Mouse (Mus musculus): ENCODE results near the gene Nebl.

The Nebl gene

DNA sequence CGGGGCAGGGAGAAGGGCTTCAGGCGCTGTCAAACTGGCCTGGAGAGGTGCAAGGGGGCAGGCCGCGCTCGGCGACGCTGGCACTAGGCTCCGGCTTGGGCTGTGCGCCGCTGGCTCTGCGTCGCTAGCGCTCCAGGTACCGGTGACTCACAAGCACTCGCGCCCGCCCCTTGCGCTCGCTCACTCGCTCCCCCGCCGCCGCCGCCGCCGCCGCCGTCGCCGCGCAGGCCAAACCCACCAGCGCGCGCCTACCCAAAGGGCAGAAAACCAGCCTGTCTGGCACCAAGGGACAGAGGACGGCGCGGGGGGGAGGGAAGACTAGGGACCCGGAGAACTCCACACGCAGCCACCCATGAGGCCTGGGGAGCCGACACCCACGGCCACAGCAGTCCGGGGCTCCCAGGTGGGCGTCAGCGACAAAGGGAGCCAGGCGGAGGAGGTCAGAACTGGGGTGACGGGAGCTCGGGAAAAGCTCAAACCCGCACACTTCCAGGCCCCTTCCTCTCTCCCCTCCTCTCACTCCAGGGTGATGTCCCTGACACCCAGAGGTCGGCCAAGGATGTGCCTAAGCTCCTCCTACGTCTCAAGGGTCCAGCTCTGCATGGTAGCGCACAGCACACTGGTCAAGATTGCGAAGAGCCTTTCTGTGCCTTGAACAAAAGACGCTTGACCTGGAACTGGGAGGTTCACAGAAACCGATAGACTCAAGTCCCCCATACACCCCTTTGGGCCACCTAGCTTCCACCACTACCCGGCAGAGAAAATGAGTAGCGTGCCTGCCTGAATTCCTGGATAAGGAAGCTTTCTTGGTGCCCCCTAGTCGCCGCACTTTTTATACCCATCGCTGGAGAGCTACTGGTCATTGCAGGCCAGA, at the start of gene Nebl:
Nebl (minus strand) TSS at position 508 of the 874 bp plus-strand sequence.
- peak in 1 of 2 experiments; percentile 34 for DNase-seq

DNA sequence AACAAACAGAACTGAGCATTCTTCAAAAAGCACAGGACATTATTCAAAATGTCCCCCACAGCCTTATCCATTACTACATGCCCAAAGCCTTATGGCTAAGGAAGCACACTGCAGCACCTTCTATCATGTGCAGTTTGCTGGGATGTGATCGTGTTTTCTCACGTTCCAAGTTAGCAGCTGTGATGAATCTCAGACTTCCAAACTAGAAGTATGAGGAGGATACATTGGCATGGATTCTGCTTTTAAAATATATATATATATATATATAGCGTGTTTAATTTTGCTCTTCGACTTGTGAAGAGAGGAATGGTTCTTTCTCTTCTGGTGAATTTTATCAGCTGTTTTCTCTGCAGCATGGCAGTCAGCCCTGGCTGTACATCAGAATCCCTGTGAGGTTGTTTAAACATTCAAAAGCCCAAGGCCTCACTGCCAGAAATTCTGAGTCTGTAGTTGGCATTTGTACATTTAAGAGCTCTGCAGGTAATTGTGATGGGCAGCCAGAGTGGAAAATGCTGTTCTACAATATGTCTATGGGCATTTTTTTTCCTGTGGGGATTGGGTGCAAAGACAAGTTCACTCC, 39.1 kb upstream of the Nebl start:
- DNase-seq = no peak

DNA sequence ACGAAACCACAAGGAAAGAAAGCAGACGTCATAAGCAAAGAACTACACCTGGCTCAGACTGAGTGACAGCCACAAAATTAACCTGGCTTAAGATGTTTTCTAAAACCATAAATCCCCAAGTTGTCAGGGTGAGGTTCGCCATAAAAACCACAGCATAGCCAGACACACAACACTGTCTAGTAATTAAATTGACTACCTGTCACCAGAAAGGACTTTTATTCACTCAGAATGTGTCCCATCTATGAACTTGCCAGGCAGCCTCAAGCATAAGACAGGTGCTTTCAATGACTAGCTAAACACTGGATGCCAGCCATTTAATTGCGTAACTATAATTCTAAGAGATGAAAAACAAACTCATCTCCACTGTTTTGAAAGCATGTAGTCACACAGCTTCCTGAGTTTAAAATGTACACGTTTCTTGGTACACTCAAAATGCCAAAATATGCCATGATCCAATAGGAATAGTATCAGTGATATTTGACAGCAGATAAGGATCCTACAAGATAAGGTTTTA, 38.0 kb upstream of the Nebl start:
- no peak for DNase-seq

DNA sequence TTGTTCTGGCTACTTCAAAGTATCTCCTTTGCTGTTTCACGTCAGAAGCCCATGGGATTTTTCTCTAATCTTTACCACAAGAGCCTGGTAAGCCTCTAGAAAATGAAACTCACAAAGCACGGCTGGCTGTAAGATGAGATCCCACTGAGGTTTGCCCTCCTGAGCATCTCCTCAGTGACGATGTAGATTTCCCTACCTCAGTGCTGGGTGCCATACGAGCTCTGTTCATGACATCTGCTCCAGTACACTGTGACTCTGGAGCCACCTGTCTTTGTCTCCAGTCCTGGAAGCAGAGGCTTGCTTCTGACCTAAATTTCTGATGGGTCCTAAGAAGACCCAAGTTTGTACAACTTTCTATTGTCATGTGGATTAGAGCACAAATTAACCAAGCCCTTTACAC, 25.0 kb upstream of the Nebl start:
- no peak for DNase-seq

DNA sequence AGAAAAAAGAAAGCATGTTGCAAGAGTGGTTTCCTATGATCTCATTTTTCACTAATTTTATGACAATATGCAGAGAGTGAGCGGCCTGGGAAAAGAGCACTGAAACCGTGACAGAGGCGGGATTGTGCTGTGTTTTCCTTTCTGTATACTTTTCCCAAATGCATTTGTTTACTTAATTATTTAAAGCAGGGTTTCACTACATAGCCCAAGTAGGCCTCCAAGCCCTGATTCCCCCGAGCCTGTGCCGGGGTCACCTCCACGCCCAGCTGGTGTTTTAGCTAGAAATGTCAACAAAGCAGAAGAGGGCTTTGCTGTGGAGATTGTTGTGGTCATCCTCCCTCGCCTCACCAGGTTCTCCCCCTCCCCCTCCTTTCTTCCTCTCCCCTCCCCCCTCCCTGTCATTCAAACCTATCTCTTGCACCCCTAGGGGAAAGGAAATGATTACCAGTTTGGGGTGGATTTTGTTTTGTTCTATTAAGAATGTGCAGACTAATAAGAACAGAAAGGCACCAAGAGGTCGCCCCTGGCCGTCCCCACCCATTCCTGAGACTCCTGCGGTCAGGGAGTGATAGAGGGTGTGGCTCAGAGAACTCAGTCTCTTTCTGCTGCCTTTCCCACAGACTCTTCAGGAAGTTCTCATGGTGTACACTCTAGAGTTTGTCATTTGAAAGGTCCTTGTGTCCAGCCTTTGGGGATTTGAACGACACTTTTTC, 10.9 kb upstream of the Nebl start:
- peak; percentile 5 to 16 for DNase-seq

DNA sequence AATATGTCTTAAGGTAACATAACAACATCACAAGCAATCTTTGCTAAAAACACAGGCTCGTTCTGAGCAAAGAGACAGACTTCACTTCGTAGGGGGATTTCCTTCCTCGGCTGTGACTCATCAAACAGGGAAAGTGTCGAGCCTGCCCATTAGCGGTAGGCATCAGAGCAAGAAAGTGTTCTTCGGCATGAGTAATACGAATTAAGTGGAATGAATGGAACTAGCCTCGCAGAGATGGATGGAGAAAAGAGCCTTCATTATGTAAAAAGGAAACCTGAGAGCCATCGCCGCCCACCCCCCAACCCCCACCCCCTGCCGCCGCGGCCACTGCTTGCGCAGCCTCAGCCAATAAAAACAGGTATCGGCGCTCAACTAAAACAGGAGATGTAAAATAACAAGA, 10.3 kb upstream of the Nebl start:
- DNase-seq = no peak

DNA sequence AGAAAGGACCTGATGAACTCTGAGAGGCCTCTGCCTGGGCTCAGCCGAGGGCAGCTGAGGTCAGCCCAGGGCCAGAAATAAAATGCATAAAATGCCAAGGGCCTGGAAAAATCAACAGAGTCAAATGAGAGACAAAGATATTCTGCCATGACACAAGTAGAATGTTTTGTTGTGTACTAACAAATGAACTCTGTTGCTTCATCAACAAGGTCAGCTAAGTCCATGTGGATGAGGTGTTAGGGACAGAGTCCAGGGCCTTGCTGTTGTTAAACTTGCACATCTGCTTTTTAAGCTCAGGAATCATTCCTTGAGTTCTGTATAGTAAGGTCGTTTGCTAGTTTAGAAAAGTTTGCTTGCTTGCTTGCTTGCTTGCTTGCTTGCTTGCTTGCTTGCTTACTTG, 9.2 kb upstream of the Nebl start:
- no peak for DNase-seq

DNA sequence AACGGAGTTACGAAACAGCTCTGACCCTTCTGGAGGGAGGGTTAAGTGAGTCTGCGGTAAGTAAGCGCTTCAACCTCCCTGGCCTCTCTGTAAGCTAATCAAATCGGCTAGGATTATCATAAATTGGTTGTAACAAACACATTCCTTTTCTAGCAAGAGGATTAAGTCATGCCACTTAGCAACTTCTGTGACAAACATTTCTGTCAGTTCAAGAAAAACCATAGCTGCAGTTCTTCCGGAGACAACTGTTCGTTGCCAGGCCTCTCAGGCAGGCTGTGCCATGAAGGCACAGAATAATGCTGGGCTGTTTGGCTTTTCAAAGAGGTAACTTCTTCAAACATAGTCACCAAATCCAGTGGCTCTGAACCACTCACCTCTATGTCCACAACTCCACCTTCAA, 946 bp upstream of the Nebl start:
- no peak for DNase-seq

DNA sequence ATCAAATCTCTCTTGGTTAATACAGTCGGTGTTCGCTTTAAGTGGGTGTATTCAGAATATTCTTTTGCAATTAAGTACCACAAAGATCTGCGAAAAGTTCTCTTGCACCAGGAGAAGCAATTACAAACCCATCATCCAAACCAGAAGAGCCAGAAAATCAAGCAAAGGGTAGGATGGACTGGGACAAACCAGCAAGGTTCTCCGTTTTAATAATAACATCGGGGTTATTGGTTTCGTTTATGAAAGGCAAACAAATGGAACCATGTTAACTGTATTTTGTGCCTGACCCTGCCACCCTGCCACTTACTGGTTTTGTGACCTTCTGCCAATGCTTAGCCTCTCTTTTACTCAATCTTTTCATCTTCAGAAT, 552 bp upstream of the Nebl start:
- no peak for DNase-seq

DNA sequence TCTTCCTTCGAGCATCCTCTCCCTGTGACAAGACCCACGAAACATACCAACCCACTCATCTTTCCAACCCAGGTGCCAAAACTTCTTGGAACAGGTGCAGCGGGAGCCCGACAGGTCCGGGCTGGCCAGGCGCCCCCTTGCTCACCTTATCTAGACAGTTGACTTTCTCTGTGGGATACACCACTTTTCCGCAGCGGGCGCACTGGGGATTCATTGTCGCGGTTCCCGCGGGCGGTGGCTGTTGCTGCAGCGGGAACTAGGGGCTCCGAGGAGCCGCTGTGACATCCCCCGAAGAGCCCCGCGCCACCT, 662 bp downstream of the Nebl start:
- no peak for DNase-seq

DNA sequence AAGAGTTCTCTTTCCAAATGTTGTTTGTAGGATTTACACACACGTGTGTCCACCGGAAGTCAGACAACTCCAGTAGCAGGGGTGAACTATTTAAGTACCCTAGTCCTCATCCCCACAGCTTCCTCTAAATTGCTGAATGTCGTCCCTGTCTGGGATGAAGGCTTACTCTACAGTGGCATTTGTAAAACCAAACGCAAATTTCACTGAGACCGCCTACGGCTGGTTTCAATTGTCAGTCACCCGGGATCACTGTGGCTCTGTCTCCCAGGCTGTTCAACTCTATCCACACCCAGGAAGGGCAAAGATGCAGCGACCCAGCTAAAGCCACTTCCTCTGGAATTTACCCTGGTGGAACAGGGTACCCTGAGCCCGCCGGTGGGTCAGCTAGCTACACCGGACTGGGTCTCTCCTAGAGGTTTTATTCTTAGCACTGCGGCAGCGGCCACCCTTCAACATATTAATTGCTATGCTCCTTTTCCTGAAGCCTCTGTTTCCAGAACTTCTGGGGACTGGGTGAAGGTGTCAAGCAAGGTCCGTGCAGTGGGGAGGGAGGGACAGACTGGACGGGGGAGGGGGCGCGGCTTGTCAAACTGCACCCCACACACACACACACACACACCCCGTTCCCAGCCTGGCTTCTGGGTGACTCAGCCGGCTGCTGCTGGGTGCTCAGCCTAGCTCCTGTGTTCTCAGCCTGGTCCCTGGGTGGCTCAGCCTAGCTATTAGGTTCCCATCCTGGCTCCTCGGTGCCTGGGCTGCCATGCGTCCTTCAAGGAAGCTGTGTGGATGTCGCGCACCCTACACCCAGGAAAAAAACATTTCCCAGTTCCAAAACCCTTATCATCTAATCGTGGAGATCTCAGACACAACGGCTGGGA, 1.3 kb downstream of the Nebl start:
- peak in 1 of 2 experiments; percentile 7 for DNase-seq

DNA sequence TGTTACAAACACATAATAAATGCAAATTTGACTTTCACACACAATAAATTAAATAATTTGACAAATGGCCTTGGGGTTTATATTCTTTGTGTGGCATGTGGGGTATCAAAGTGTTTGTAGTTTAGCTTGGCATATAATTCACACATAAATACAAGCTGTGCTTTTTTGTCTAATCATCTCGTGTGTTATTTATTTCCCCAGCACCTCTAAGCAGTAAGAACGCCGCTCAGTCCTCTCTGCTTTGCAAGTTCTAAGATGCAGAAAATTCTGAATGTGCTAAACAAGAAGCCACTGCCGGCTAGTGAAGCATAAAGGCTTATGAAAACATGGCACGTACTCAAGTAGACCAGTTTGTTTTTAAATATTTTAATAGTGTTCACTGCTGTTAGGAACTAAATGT, 6.9 kb downstream of the Nebl start:
- no peak for DNase-seq

DNA sequence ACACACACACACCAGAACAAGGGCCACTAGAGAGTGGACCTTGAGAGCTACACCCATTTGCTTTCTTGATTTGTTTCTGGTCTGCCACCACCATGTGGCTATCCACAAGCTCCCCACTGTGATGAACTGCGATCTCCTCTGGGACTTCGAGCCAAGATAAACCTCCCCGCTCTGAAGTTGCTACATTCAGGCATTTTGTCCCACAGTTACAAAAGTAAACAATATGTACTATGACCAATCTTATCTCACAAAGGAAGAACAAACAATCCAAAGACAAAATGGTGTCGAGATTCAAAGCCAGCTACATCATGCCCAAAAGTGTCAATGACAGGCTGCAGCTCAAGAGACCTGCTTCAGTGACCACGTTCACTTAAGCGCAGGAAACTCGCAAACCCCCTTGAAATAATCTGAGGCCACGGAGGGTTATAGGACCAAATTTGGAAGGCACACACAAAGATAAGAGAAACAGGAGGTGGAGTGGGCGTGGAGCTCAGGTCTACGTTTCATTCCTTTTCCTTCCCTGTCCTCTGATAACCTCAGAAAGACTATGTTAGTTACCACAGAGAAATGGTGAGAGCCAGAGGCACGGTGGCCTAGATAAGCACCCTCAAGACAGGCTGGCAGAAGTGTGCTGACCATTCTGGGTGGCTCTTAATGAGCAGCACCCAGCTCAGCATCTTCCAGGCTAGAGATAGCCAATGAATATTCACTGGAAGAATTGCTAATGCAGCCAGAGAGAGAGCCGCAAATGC, 7.8 kb downstream of the Nebl start:
- no peak for DNase-seq

DNA sequence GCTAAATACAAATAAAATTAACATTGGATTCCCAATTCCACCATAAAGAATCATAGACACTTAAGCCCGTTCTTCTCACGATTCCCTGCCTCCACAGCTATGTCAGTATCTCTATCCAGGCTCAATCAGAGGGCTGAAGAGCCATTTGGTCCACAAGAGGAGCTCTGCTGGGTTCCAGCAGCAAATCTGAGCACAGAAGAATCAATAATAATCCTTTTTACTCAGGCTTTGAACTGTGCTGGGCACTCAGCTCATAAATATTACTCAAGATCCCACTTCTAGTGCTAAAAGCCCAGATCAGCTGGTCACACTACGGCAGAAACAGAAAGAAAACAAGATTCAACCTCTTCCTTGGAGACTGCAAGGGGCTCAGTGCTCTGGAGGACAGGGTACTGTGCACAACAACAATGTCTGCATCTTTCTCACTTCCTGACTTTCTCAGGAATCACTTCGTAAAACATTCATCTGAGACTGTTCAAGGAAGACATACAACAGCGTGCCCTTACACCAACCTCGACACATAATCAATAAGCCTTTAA, 10.0 kb downstream of the Nebl start:
- no peak for DNase-seq

DNA sequence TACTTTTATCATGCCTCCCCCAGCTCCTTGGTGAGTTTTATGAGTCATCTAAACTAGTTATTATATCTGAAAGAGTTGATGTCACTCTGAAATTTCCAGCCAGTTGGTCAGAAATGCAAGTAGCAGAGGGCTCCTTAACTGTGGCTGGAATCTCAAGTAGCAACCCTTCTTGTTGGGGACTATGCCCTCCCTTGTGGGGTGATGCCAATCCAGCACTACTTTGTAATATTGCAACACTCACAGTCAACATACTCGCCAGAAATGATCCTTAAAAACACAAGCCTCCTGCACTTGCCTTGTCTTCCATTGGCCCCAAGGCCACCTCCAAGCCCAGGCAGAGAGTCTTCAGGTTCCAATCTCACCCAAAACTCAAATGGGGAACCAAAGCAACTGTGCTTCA, 13.0 kb downstream of the Nebl start:
- DNase-seq = no peak

DNA sequence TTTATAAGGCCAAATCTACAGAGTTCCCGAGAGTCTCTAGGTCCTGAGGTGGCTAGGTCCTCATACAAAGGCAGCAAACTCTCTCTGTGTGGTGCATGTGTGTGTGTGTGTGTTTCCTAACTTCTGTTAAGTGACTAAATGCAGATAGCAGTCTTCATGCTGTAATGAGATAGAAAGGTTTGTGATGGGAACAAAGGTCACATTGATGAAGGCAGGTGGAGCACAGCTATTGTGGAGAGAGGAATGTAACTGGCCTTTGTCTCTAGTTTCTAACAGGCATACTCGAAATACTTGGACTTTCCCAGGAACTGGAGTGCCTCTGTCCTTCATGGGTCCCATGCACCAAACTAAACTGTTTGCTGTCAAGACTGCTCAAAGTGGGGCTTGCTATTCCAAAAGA, 14.1 kb downstream of the Nebl start:
- DNase-seq = no peak

DNA sequence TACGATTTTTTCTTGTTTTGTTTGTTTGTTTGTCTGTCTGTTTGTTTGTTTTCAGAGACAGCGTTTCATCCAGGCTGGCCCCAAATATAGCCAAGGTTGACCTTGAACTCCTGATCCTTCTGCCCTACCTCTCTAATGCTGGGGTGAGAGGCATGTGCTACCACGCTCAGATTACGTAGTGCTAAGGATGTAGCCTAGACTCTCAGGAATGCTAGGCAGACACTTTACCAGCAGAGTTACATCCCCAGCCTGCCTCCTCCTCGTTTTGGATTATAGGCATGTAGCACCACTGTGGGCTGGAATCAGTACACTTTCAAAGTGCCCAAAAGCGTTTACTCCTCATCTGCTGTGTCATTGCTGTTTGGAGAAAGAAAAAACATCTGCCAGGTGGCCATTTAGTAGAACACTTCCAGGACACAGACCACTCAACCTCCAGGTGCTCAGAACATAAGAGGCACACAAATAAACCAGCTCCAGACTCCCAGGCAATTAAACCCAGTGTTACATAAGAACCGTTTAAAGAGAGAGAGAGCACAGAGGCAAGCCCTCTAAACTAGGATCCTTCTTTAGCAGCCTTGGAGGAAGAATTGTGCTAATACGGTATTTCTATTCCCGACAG, 16.0 kb downstream of the Nebl start:
- DNase-seq = no peak

DNA sequence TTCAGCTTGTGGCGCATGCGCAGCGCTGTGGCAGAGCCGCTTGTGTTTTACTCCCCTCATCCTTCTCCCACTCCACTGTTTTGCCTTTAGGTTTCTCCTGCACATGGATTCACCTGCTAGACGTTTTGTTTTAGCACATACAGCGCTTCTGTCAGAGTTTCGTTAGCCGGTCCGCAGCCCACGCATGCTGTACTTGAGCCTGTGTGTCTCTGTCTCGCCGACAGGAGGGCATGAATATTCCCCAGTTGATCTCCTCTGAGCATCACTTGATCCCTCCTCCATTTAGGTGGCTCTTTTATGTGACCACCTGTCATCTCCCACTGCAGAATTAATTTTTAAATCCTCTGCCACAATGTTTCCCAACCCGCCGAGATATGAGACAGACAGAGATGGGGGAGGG, 16.6 kb downstream of the Nebl start:
- no peak for DNase-seq

DNA sequence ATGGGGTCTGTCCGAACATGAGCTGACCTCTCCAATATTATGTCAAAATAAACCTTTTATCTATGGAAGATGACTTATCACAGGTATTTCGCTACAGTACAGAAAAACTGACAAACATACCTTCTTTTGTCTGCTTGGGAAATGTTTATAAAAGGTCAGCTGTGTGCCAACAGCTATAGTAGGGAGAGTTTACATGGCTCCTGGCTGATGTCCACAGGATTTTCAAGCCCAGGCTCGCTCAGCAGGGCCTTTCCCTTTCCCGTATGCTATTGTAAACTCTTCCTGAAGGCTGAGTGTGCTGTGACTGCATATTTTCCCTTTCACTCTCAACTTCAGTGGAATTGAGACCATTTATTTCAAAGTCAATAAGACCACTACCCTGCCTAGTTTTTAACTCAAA, 17.1 kb downstream of the Nebl start:
- DNase-seq = no peak

DNA sequence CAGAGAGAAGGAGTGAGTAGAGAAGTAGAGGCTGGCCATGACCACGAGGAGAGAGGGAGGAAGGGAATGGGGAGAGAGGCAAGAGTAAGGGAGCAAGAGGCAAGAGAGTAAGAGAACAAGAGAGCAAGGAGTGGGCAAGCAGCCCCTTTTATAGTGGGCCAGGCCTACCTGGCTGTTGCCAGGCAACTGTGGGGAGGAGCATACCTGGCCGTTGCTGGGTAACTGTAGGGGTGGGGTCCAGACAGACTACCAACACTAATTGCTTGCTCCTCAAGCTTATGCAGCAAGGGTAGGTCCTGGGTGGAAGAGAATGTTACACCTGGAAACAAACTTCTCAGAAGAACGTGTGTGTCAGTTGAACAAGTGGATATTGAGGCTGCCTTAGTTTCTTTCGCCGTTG, 20.0 kb downstream of the Nebl start:
- DNase-seq = no peak

DNA sequence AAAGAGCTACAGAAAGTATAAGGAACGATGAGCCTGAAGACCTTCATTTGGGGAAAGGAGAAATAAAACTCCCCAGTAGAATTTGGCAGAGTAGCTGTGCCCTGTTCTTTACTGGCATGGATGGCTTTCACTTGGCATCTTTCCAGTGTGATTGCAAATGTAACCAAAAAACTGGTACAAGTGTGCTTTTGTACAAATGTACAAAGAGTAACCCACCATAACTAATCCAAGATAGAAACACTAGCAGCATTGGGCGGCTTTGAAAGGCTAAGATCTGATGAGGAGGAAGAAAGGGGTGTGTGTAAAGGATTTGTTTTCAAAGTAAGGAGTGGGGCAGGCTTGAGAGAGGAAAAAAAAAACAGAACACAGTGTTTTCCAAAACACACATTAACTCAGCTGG, 21.2 kb downstream of the Nebl start:
- no peak for DNase-seq

DNA sequence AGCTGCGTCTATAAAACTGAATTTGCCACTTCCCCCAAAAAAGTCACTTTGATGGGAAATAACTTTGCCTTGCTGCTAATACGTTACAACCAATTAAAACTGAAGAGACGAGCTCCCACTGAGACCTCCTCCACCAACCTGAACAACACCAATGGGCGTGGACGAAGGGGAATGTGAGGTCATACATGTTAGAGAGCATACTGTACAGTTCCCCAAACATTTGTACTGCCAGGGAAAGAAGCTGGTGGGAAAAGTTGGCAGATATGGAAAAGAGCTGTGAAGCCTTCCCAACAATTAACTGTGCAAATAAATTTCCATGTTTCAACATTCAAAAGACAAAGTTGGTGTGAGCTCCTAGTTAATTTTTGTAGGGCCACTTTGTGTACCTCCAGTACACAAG, 25.3 kb downstream of the Nebl start:
- no peak for DNase-seq
